Mouse (Mus musculus) spleen, postnatal 4 days (tissue): Measurements from ENCODE around the gene Ltbp4.

Experiments used
- DNase-seq, 2 experiments: peaks; one replicate each; pipeline ENCODE4 v3.0.0; 2022; ENCODE audit warnings: low spot score in 2 of 2

Gene Ltbp4

GRCm38 (mm10) chr7:27258205-27258899 is 79.1 kb downstream of the Ltbp4 start, which contains the start of gene Numbl:
Gene Numbl (plus strand): TSS chr7:27258433.
- DNase-seq = peak; percentile 95 to 96

- no peak for DNase-seq
Observed at GRCm38 (mm10) chr7:27257852-27258204, 79.7 kb downstream of the Ltbp4 start.

- peak in 1 of 2 experiments; percentile 42 for DNase-seq
Observed at GRCm38 (mm10) chr7:27257046-27257851, 80.2 kb downstream of the Ltbp4 start.

GRCm38 (mm10) chr7:27255721-27256120 is 81.8 kb downstream of the Ltbp4 start:
- DNase-seq = no peak
